Comparison of ENCODE assay signal across 24 mouse cellular contexts in genomic region chr1:121313181-121313580, GRCm38 (mm10). TPM values are rescaled to one million over a fixed set of nuclear protein-coding genes. Genes with fewer than 3 reads are reported as not detected.
DNase-seq lines count a peak whose midpoint lies in the region; ATAC-seq lines count a peak whose summit lies in the region.
"Had no signal": no experiment of that assay in that cellular context is flagged by ENCODE, and none has a peak within 500 bp of the region (broad histone marks: within the 10 kb centered on the region; RNA-seq: fewer than 3 reads in every experiment).

No protein-coding gene starts in this region.

- no peak for ATAC-seq in midbrain, embryonic 14.5 days (ENCODE audit: low FRiP score, low TSS enrichment)
- ATAC-seq in midbrain, embryonic 15.5 days (replicated peaks) = no peak
- ATAC-seq: CD4-positive, CD25-positive, alpha-beta regulatory T cell, adult 4 months; forebrain, embryonic 15.5 days; hindbrain, embryonic 16.5 days; intestine, embryonic 15.5 days had no signal

- no peaks in the 10 kb centered on the region for H3K27me3 ChIP-seq in heart, embryonic 10.5 days (ENCODE audit: insufficient read depth, poor library complexity, severe bottlenecking)
- H3K27me3 ChIP-seq in midbrain, embryonic 14.5 days (ENCODE audit: control insufficient read depth, insufficient read depth, low read length) = no peaks in the 10 kb centered on the region
- H3K27me3 ChIP-seq in midbrain, embryonic 15.5 days (replicated peaks) = no peaks in the 10 kb centered on the region
- H3K27me3 ChIP-seq: embryonic facial prominence, embryonic 12.5 days; embryonic facial prominence, embryonic 15.5 days; forebrain, embryonic 12.5 days; forebrain, embryonic 15.5 days; hindbrain, embryonic 13.5 days; intestine, embryonic 15.5 days had no signal

- H3K27ac ChIP-seq in heart, embryonic 10.5 days = no peak overlapping the region
- 0 out of 2 replicates have a peak overlapping the region, but pooled peaks have one; percentile 87 for H3K27ac ChIP-seq in midbrain, embryonic 14.5 days (replicated peaks; ENCODE audit: low read depth, low read length)
- no peak overlapping the region for H3K27ac ChIP-seq in midbrain, embryonic 15.5 days
- H3K27ac ChIP-seq: embryonic facial prominence, embryonic 12.5 days; embryonic facial prominence, embryonic 15.5 days; forebrain, embryonic 12.5 days; hindbrain, embryonic 10.5 days; hindbrain, embryonic 13.5 days; intestine, embryonic 15.5 days had no signal

- H3K9me3 ChIP-seq in heart, embryonic 10.5 days = no peaks in the 10 kb centered on the region
- no peaks in the 10 kb centered on the region for H3K9me3 ChIP-seq in midbrain, embryonic 14.5 days (ENCODE audit: control insufficient read depth, low read length)
- no peaks in the 10 kb centered on the region for H3K9me3 ChIP-seq in midbrain, embryonic 15.5 days
- H3K9me3 ChIP-seq: embryonic facial prominence, embryonic 12.5 days; embryonic facial prominence, embryonic 15.5 days; forebrain, embryonic 12.5 days; forebrain, embryonic 15.5 days; hindbrain, embryonic 10.5 days; hindbrain, embryonic 13.5 days; intestine, embryonic 15.5 days had no signal

- H3K4me2 ChIP-seq in midbrain, embryonic 14.5 days (ENCODE audit: low read length) = no peak overlapping the region
- H3K4me2 ChIP-seq in midbrain, embryonic 15.5 days = no peak overlapping the region
- H3K4me2 ChIP-seq: embryonic facial prominence, embryonic 12.5 days; embryonic facial prominence, embryonic 15.5 days; forebrain, embryonic 12.5 days; forebrain, embryonic 15.5 days; hindbrain, embryonic 13.5 days; intestine, embryonic 15.5 days had no signal

- 92% methylated on average over 1 of the region's 1 CpGs for WGBS in heart, embryonic 10.5 days
- WGBS in midbrain, embryonic 14.5 days = 93% methylated on average over 1 of the region's 1 CpGs
- 98% methylated on average over 1 of the region's 1 CpGs for WGBS in midbrain, embryonic 15.5 days

- peaks cover 20% of the 10 kb centered on the region; the same call in 1 of the 2 replicates for H3K36me3 ChIP-seq in heart, embryonic 10.5 days
- peaks cover 14% of the 10 kb centered on the region for H3K36me3 ChIP-seq in midbrain, embryonic 14.5 days (ENCODE audit: control insufficient read depth, insufficient read depth, low read length)
- 0 out of 2 replicates have a peak, but pooled peaks cover 6% of the 10 kb centered on the region for H3K36me3 ChIP-seq in midbrain, embryonic 15.5 days (replicated peaks)
- H3K36me3 ChIP-seq: intestine, embryonic 15.5 days had no signal

- no peaks in the 10 kb centered on the region for H3K4me1 ChIP-seq in heart, embryonic 10.5 days
- peaks cover 21% of the 10 kb centered on the region for H3K4me1 ChIP-seq in midbrain, embryonic 14.5 days (ENCODE audit: control insufficient read depth, insufficient read depth, low read length)
- peaks cover 27% of the 10 kb centered on the region for H3K4me1 ChIP-seq in midbrain, embryonic 15.5 days
- H3K4me1 ChIP-seq: embryonic facial prominence, embryonic 12.5 days; embryonic facial prominence, embryonic 15.5 days; hindbrain, embryonic 10.5 days; intestine, embryonic 15.5 days had no signal

- intact Hi-C loops in heart, postnatal 25 days (cut with DNase I) = no loop called here

- DNase-seq in gastrocnemius, adult 18-20 months (ENCODE audit: low spot score) = peak; percentile 26
- DNase-seq in gastrocnemius, postnatal 25 days = no peak
- peak; percentile 5 for DNase-seq in heart, embryonic 10.5 days (ENCODE audit: low spot score)
- no peak for DNase-seq in heart, postnatal 25 days (ENCODE audit: low spot score)
- no peak for DNase-seq in midbrain, embryonic 14.5 days
- DNase-seq in thymus, adult 18-20 months = no peak
- DNase-seq: adrenal gland, adult 2 months; adrenal gland, postnatal 14 days; cerebellum, adult 11 months; cerebellum, adult 2 months; cerebellum, adult 9-11 months; cerebellum, postnatal 25 days; heart, adult 18-20 months; heart, postnatal 36 days had no signal

- no peak overlapping the region for H3K9ac ChIP-seq in midbrain, embryonic 14.5 days (replicated peaks; ENCODE audit: low read length)
- no peak overlapping the region for H3K9ac ChIP-seq in midbrain, embryonic 15.5 days
- H3K9ac ChIP-seq: embryonic facial prominence, embryonic 12.5 days; embryonic facial prominence, embryonic 15.5 days; forebrain, embryonic 12.5 days; forebrain, embryonic 15.5 days; hindbrain, embryonic 13.5 days; intestine, embryonic 15.5 days had no signal

- H3K4me3 ChIP-seq in heart, embryonic 10.5 days = no peak overlapping the region
- H3K4me3 ChIP-seq in midbrain, embryonic 14.5 days (replicated peaks; ENCODE audit: low read depth, low read length) = no peak overlapping the region
- no peak overlapping the region for H3K4me3 ChIP-seq in midbrain, embryonic 15.5 days
- H3K4me3 ChIP-seq: embryonic facial prominence, embryonic 12.5 days; embryonic facial prominence, embryonic 15.5 days; forebrain, embryonic 12.5 days; forebrain, embryonic 15.5 days; hindbrain, embryonic 10.5 days; hindbrain, embryonic 13.5 days; intestine, embryonic 15.5 days had no signal

RNA-seq across cellular contexts. Expression of gene Insig2, which starts 19.2 kb away (rescaled TPM):
- 10 to 100 TPM; 64.2 to 64.9 TPM for total RNA-seq in gastrocnemius, adult 18-20 months (2021)
- total RNA-seq in gastrocnemius, postnatal 25 days (2021) = 10 to 100 TPM; 49.3 to 60.3 TPM
- 24.5 and 25.9 TPM in 2 replicates for polyA plus RNA-seq in heart, embryonic 10.5 days (2016; fragmentation: Nextera tagmentation; extraction: Ambion mirVana)
- total RNA-seq in heart, postnatal 25 days (2021) = 10 to 100 TPM; 58.1 to 65.9 TPM
- polyA plus RNA-seq in midbrain, embryonic 14.5 days (2014; fragmentation: Nextera tagmentation; extraction: Ambion mirVana) = 28.6 and 30.5 TPM in 2 replicates
- 48.0 and 49.8 TPM in 2 replicates for polyA plus RNA-seq in midbrain, embryonic 15.5 days (2015; fragmentation: Nextera tagmentation; extraction: Ambion mirVana)

Comparison
In these comparisons a context has a peak if more than half of its experiments do, and no peak if none do; other contexts are left out.
1. DNase-seq: peak in gastrocnemius, adult 18-20 months (single experiment) and heart, embryonic 10.5 days (single experiment); none in gastrocnemius, postnatal 25 days (single experiment), heart, postnatal 25 days (single experiment), midbrain, embryonic 14.5 days (single experiment) and thymus, adult 18-20 months (0 of 2).